Mouse (Mus musculus): ENCODE measurements at regions not wholly inside any gene's neighbourhood (a gene's known extent, or its start where the extent isn't known, plus 50 kb on each side); places are given as distances from the start of the nearest gene placed in this dataset.

- no peak for DNase-seq (ENCODE audit: low read depth)
Measured at GRCm38 (mm10) chr12:48705963-48706362, 676.5 kb upstream of the Foxg1 start.

- DNase-seq (ENCODE audit: low read depth), result no peak
Measured at GRCm38 (mm10) chr12:48713646-48714045, 668.8 kb upstream of the Foxg1 start.

GRCm38 (mm10) chr12:48729851-48730250 is 652.6 kb upstream of the Foxg1 start:
- DNase-seq (ENCODE audit: low read depth), result no peak

- DNase-seq (ENCODE audit: low read depth), result no peak
Measured at GRCm38 (mm10) chr12:48758805-48759396, 623.6 kb upstream of the Foxg1 start.

Measured in NIH3T3 (cell line).